Mouse (Mus musculus) hindbrain, embryonic 16.5 days (tissue): ENCODE results near the gene Spata9. TPM values are rescaled to one million over a fixed set of nuclear protein-coding genes. Genes with fewer than 3 reads are reported as not detected.

Experiments
- ATAC-seq: fragments of 200-750 bp; cut with Nextera tagmentation; 2 replicates; pipeline ENCODE4 v1.8.0; 2017; ENCODE audit warnings: moderate TSS enrichment, moderate library complexity
- H3K27ac ChIP-seq: fragments of 300-500 bp; sonication (generic); 2 replicates; pipeline ENCODE4 v1.5.1; 2014; ENCODE audit warnings: low read depth, mild to moderate bottlenecking, control low read depth, low read length, moderate library complexity
- H3K27me3 ChIP-seq: fragments of 300-500 bp; sonication (generic); replicated peaks from 2 replicates; pipeline ENCODE4 v1.6.1; 2014; ENCODE audit warnings: low read length; ENCODE audit not compliant: control insufficient read depth, insufficient read depth
- H3K36me3 ChIP-seq: fragments of 300-500 bp; sonication (generic); 2 replicates; pipeline ENCODE4 v1.6.1; 2014; ENCODE audit warnings: mild to moderate bottlenecking, low read length, moderate library complexity, mixed read lengths; ENCODE audit not compliant: control insufficient read depth, insufficient read depth
- H3K4me1 ChIP-seq: fragments of 300-500 bp; sonication (generic); 2 replicates; pipeline ENCODE4 v1.6.1; 2014; ENCODE audit warnings: low read depth, low read length; ENCODE audit not compliant: control insufficient read depth, insufficient read depth
- H3K4me2 ChIP-seq: fragments of 300-500 bp; sonication (generic); 2 replicates; pipeline ENCODE4 v1.6.1; 2014; ENCODE audit warnings: mild to moderate bottlenecking, low read length, control low read depth, moderate library complexity
- H3K4me3 ChIP-seq: fragments of 300-500 bp; sonication (generic); 2 replicates; pipeline ENCODE4 v1.5.1; 2014; ENCODE audit warnings: mild to moderate bottlenecking, low read length, control low read depth, moderate library complexity
- H3K9ac ChIP-seq: fragments of 300-500 bp; sonication (generic); 2 replicates; pipeline ENCODE4 v1.6.1; 2014; ENCODE audit warnings: low read depth, mild to moderate bottlenecking, control low read depth, low read length, moderate library complexity
- H3K9me3 ChIP-seq: fragments of 300-500 bp; sonication (generic); 2 replicates; pipeline ENCODE4 v1.6.1; 2014; ENCODE audit warnings: mild to moderate bottlenecking, low read length, moderate library complexity; ENCODE audit not compliant: control insufficient read depth
- WGBS: fragments of 180-500 bp; shearing (Covaris S2); extraction: QIAGEN DNeasy Blood & Tissue Kit; methylation state at CpG from one replicate; pipeline ENCODE4 v1.1.7; 2014; 5-methylcytosine and 5-hydroxymethylcytosine counted together
- polyA plus RNA-seq: library from polyadenylated mRNA; unstranded; fragments of >200 nt; fragmentation: Nextera tagmentation; extraction: Ambion mirVana; gene quantifications from 2 replicates; pipeline ENCODE4 v1.2.1, GENCODE M21; 2015

The Spata9 gene
- polyA plus RNA-seq, 1 experiment from 2014 or later: 2.3 TPM

- H3K4me3 ChIP-seq: no peak overlapping the region
- 92% methylated on average over 2 of the region's 2 CpGs for WGBS
Observed at GRCm38 (mm10) chr13:75976218-75976617, 9.3 kb downstream of the Spata9 start.

GRCm38 (mm10) chr13:75976649-75977048, 9.7 kb downstream of the Spata9 start:
- H3K4me3 ChIP-seq: no peak overlapping the region
- no peak overlapping the region for H3K9ac ChIP-seq
- H3K4me2 ChIP-seq: no peak overlapping the region
- no peaks in the 10 kb centered on the region for H3K9me3 ChIP-seq
- H3K36me3 ChIP-seq: no peaks in the 10 kb centered on the region
- H3K27me3 ChIP-seq: no peaks in the 10 kb centered on the region
- no peaks in the 10 kb centered on the region for H3K4me1 ChIP-seq
- no peak overlapping the region for H3K27ac ChIP-seq
- WGBS: 82% methylated on average over 2 of the region's 2 CpGs
- no peak for ATAC-seq

More at GRCm38 (mm10) chr13:75976218-75976617, 9.3 kb downstream of the Spata9 start:
- Histone ChIP-seq H3K27me3 (no peaks in the 10 kb centered on the region), H3K27ac (no peak overlapping the region), H3K36me3 (no peaks in the 10 kb centered on the region), H3K9me3 (no peaks in the 10 kb centered on the region), H3K4me2 (no peak overlapping the region), H3K4me1 (no peaks in the 10 kb centered on the region), H3K9ac (no peak overlapping the region)
- no peak for ATAC-seq

GRCm38 (mm10) chr13:75981901-75982300, 15.0 kb downstream of the Spata9 start:
- ATAC-seq: no peak
- Histone ChIP-seq H3K4me3 (no peak overlapping the region), H3K27me3 (no peaks in the 10 kb centered on the region), H3K9me3 (no peaks in the 10 kb centered on the region), H3K36me3 (no peaks in the 10 kb centered on the region), H3K4me1 (no peaks in the 10 kb centered on the region), H3K9ac (no peak overlapping the region), H3K4me2 (no peak overlapping the region), H3K27ac (no peak overlapping the region)

GRCm38 (mm10) chr13:75988096-75988495, 21.1 kb downstream of the Spata9 start:
- Histone ChIP-seq H3K4me1 (peaks cover 4% of the 10 kb centered on the region; the same call in 1 of the 2 replicates), H3K4me2 (no peak overlapping the region), H3K27ac (no peak overlapping the region), H3K4me3 (no peak overlapping the region), H3K27me3 (no peaks in the 10 kb centered on the region), H3K36me3 (no peaks in the 10 kb centered on the region), H3K9ac (no peak overlapping the region), H3K9me3 (0 out of 2 replicates have a peak, but pooled peaks cover 2% of the 10 kb centered on the region)
- WGBS: 97% methylated on average over 1 of the region's 1 CpGs
- no peak for ATAC-seq

GRCm38 (mm10) chr13:75992169-75993028, 25.4 kb downstream of the Spata9 start:
- Histone ChIP-seq H3K4me1 (peaks cover 4% of the 10 kb centered on the region; the same call in 1 of the 2 replicates), H3K27ac (no peak overlapping the region), H3K4me3 (no peak overlapping the region), H3K9me3 (peaks cover 7% of the 10 kb centered on the region; the same call in 1 of the 2 replicates), H3K4me2 (no peak overlapping the region), H3K36me3 (no peaks in the 10 kb centered on the region), H3K27me3 (no peaks in the 10 kb centered on the region), H3K9ac (no peak overlapping the region)
- 32% methylated on average over 9 of the region's 9 CpGs for WGBS
- ATAC-seq: peak; percentile 95

- peaks cover 5% of the 10 kb centered on the region; the same call in 1 of the 2 replicates for H3K36me3 ChIP-seq
Observed at GRCm38 (mm10) chr13:76003272-76003671, 36.3 kb downstream of the Spata9 start.

GRCm38 (mm10) chr13:76014511-76014910, 47.6 kb downstream of the Spata9 start:
- no peak overlapping the region for H3K9ac ChIP-seq
- H3K4me1 ChIP-seq: peaks cover 6% of the 10 kb centered on the region

More at GRCm38 (mm10) chr13:76003272-76003671, 36.3 kb downstream of the Spata9 start:
- 86% methylated on average over 3 of the region's 3 CpGs for WGBS
- Histone ChIP-seq H3K9ac (no peak overlapping the region), H3K9me3 (no peaks in the 10 kb centered on the region), H3K4me1 (no peaks in the 10 kb centered on the region), H3K27ac (no peak overlapping the region), H3K4me2 (no peak overlapping the region), H3K4me3 (no peak overlapping the region), H3K27me3 (no peaks in the 10 kb centered on the region)
- ATAC-seq: no peak

GRCm38 (mm10) chr13:76017465-76017864, 50.5 kb downstream of the Spata9 start:
- no peaks in the 10 kb centered on the region for H3K9me3 ChIP-seq
- H3K36me3 ChIP-seq: no peaks in the 10 kb centered on the region
- 70% methylated on average over 4 of the region's 4 CpGs for WGBS
- H3K4me3 ChIP-seq: peak overlapping the region; percentile 49
- peak overlapping the region; percentile 77 for H3K9ac ChIP-seq
- no peaks in the 10 kb centered on the region for H3K27me3 ChIP-seq
- H3K27ac ChIP-seq: no peak overlapping the region; the same call in 1 of the 2 replicates
- no peak for ATAC-seq
- H3K4me1 ChIP-seq: peaks cover 6% of the 10 kb centered on the region
- peak overlapping the region; percentile 76 for H3K4me2 ChIP-seq

More at GRCm38 (mm10) chr13:76014511-76014910, 47.6 kb downstream of the Spata9 start:
- Histone ChIP-seq H3K27ac (no peak overlapping the region), H3K9me3 (no peaks in the 10 kb centered on the region), H3K4me2 (no peak overlapping the region), H3K27me3 (no peaks in the 10 kb centered on the region), H3K4me3 (no peak overlapping the region), H3K36me3 (no peaks in the 10 kb centered on the region)
- no peak for ATAC-seq
- 89% methylated on average over 2 of the region's 2 CpGs for WGBS

- peak; percentile 100 for ATAC-seq
- WGBS: under 1% methylated on average over 50 of the region's 50 CpGs
- Histone ChIP-seq H3K4me3 (peak within 1 kb of the TSS; percentile 49), H3K27ac (peak within 1 kb of the TSS; percentile 89), H3K9ac (peak within 1 kb of the TSS; percentile 77), H3K4me1 (peaks cover 6% of the 10 kb centered on the region), H3K4me2 (peak within 1 kb of the TSS; percentile 76), H3K27me3 (no peaks in the 10 kb centered on the region), H3K9me3 (no peaks in the 10 kb centered on the region), H3K36me3 (no peaks in the 10 kb centered on the region)
Observed at GRCm38 (mm10) chr13:76017974-76018843, 51.3 kb downstream of the Spata9 start, which contains the start of gene Rfesd. TSS of gene Rfesd (minus strand) at chr13:76018719.
